Mouse (Mus musculus) layer of hippocampus, adult 11-12 months (tissue): ENCODE measurements around the gene Mycbp.
"Not testable (repeated sequence)": the region's sequence is repeated elsewhere in the genome, so short reads cannot be mapped to it uniquely, and the experiment has no call there.

Experiments
- DNase-seq: peaks from one replicate; pipeline ENCODE4 v3.0.0; 2022; ENCODE audit warnings: low spot score

Gene Mycbp

DNA sequence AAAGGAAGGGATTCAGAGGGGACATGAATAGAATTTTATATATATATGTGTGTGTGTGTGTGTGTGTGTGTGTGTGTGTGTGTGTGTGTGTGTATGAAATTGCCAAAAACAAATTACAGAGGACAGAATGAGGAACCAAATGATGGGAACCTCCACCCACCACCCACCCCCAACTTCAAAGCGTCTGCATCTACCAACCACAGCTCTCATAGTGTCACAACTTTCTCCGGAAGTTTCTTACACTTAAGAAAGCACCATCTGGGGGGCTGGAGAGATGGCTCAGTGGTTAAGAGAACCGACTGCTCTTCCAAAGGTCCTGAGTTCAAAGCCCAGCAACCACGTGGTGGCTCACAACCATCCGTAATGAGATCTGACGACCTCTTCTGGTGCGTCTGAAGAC is 36.2 kb downstream of the Mycbp start:
- DNase-seq = not testable (repeated sequence)

DNA sequence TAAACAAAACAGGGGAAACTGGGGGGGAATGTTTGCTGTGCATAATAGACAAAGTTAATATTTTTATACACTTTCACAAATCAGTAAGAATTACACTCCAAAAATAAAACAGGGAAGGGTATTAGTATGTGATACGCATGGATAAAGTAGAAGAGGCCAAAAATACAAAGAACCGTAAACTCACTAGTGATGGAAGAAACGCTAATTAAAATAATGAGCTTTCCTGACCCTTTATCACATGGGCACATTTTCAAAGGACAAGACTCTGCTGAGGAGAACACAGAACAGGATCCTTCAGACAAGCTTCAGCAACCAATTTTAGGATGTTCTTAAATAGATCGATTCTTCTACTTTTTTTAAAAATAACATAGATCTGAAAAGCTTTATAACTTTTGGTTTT is 42.1 kb downstream of the Mycbp start:
- DNase-seq = no peak

DNA sequence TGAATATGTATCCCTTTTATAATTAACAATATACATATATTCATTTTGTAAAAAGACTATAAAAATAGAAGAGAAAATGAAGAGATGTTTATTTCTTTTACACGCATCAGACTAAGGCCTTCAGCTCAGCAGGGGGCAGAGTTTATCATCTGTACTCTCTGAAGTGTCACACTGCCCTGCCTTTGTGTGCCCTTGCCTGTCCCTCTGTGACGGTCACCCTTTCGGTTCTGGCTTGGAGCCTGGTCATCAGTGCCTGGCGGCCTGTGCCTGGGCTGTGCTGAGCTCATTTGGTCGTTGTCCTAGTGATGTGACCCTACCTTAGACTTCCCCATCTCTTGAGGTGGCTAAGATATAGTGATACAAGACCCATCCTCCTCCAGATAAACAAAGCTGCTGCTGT is 42.5 kb downstream of the Mycbp start:
- DNase-seq = no peak

DNA sequence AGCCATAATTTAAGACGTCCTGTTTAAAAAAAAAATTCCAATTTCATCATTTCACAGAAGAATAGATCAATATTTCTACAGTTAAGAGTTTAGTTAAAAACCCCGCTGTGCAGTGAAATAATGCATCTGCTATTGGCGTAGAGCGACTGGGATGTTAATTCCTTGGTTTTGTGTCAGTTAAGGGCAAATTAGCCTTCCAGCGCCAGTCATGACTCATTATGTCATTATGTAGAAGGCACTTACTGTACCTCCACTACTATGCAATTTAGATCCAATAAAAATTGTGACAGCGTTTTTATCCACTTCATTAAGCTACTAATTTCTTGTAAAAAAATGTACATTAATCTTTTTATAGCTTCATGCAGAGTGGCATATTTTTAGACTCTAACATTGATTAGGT is 44.3 kb downstream of the Mycbp start:
- no peak for DNase-seq

DNA sequence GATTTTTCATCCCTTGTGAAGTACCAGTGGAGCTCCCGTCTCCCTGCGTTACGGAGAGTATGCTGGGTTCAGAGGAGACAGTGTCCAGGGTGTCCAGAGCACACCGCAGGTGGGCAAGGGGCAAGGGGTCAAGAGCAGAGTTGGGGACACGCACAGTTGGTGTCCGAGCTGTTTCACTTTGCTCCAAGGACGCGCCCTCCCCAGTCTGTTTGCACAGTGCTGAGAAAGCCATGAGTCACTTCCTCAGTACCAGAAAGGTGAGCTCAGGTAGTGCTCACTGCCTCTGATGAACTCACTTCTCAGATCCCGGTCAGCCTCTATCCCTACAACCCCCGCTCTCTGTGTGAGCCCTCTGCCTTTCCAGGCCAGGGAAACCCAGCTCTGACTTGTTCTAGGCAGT is 45.0 kb downstream of the Mycbp start:
- DNase-seq = no peak

DNA sequence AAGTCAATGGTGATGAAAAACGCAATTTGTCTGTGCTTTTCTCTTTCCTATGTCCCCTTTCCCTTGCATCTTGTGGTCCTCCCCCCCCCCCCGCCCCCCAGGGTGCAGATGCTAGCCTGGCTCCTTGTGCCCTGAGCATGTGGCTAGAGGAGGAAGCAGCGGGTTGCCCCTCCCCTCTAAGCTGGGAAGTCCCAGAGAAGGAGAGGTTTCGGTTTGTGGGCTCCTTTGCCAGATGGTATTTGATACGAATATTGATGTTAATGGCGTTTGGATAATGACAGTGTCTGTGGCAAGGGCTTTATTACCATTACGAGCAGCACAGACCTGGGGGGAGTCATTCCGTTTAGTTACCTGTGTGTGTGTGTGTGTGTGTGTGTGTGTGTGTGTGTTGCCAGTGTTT is 47.4 kb downstream of the Mycbp start:
- DNase-seq = no peak

DNA sequence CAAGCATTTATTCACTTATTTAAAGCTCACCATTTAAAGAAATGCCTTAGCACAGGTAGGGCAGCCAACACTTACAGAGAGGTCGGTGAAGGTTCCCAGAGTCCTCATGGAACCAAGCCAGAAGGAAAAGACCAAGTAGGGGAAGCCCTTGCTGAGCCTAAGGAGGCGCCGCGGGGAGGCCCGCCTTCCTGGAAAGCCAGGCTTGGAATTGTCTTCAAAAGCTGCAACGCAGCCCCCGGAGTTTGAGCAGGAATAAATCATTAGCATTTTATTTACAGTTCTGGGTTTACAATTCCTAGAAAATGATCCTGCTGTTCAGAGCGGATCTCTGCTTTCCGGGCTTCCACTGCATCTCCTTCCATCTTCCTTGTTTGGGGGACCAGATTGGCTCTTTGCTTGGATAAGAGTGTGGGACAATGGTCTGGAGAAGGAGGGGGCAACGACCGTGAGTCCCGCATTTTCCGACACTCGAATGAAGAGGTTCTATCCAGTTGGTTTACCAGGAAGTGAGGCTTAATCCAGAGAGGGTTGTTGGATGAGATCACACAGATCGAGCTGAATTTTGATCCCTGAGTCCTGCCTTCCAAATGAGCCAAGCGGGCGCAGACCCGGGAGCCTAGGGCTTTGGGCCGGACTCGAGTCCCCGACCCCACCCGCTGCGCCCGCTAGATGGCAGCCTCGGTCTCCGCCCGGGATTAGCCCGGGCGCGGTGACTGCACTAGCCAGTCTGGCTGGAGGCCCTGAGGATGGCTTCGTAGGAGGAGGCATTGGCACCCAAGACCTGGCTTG is 52.3 kb downstream of the Mycbp start:
- peak; percentile 71 for DNase-seq

DNA sequence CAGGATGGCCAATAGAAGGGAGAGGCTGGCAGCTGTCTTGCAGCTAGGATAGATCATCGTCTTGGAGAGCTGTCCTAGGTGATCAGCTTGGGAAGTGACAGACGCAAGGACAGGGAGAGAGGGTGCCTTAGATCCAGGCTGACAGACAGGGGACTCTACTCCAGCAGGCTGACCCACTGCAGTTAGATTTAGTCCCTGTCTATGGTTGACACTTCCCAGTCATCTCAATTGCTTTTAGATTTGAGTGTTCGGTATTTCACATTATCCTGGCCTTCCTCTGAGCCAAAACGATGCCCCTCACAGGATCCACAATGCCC is 52.8 kb downstream of the Mycbp start:
- no peak for DNase-seq

DNA sequence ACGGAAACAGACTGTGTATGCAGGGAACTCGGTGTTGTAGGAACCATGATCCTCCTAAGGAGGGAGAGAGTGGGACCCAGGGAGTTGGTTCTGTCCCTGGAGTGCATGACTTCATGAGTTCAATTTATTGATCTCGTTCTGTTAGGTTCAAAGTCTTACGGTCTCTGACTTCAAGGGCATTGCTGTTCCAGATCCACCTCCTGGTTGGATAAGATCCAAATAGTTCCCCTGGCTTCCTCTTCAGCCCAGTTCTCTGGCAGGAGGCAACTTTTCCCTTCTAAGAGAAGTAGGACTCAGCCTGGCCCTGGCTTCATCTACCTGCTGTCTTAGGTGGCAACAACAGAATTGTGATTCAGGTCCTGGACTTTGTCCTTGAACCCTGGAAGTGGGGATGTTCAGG is 53.3 kb downstream of the Mycbp start:
- DNase-seq = no peak

DNA sequence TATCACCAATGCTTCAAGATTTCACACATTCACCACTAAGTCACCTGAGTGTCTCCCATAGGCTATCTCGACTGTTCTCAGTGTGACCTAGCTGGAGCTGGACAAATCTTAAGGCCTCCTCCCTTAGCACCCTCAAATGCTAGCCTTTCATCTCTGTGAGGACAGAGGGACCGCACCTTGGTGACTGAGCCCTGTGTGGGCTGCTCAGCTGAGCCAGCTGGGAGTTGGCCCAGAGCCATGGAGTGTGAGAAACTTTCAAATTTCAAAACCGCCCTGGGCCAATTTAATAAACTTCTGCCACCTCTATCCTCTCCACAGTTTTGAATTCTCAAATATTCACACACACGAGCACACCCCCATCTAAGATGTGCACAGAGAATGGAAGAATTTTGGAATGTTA is 56.3 kb downstream of the Mycbp start:
- no peak for DNase-seq
